Mouse (Mus musculus): ENCODE results near the gene Nos2. TPM values are rescaled to one million over a fixed set of nuclear protein-coding genes. Genes with fewer than 3 reads are reported as not detected.

The Nos2 gene
- polyA plus RNA-seq, 1 experiment from 2014 or later = 1.6 TPM

DNA sequence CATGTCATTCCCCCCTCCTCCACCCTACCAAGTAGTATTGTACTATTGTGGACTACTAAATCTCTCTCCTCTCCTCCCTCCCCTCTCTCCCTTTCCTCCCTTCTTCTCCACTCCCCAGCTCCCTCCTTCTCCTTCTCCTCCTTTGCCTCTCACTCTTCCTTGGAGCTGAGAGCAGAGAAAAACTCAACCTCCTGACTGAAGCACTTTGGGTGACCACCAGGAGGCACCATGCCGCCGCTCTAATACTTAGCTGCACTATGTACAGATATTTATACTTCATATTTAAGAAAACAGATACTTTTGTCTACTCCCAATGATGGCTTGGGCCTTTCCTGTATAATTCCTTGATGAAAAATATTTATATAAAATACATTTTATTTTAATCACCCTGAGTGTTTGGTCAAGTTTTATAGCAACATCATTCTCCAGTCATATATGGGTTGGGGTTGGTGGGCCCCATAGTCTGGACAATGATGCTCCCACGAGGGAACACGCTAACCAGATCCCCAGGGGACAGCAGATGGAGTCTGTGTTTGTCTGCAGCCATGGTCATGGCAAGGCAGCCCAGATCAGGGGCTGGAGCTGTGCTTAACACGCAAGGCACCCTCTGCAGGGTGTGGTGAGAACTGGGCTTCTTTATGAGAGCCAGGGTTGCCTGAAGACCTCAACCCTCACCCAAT lies 39.4 kb downstream of the Nos2 start:
- peaks cover 8% of the 10 kb centered on the region for H3K27me3 ChIP-seq
- no peak overlapping the region for H3K4me2 ChIP-seq
- no peaks in the 10 kb centered on the region for H3K4me1 ChIP-seq (replicated peaks)
- H3K4me3 ChIP-seq = no peak overlapping the region
- no peaks in the 10 kb centered on the region for H3K36me3 ChIP-seq
- H3K9me3 ChIP-seq (replicated peaks) = no peaks in the 10 kb centered on the region
- 56% methylated on average over 5 of the region's 5 CpGs for WGBS
- no peak overlapping the region for H3K27ac ChIP-seq
- H3K9ac ChIP-seq = no peak overlapping the region
- no peak for ATAC-seq (replicated peaks; ENCODE audit: insufficient number of reproducible peaks, insufficient read depth, low FRiP score, low read depth)

DNA sequence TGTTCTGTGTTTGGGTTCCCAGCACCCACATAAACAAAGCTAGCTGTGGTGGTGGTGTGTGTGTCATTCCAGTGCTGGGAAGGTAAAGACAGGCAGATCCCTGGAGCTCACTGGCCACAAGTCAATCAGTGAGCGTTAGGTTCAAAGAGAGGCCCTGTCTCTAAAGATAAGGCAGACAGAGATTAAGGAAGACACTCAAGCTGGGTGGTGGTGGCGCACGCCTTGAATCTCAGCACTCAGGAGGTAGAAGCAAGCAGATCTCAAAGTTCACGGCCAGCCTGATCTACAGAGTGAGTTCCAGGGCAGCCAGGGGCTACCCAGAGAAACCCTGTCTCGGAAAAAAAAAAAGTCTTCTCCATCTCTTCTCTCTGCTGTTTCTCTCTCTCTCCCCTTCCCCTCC lies 40.6 kb downstream of the Nos2 start:
- Histone ChIP-seq H3K36me3 (no peaks in the 10 kb centered on the region), H3K4me1 (replicated peaks) (no peaks in the 10 kb centered on the region), H3K27me3 (peaks cover 6% of the 10 kb centered on the region), H3K4me3 (no peak overlapping the region), H3K9ac (no peak overlapping the region), H3K4me2 (no peak overlapping the region), H3K9me3 (replicated peaks) (no peaks in the 10 kb centered on the region), H3K27ac (no peak overlapping the region)
- ATAC-seq (replicated peaks; ENCODE audit: insufficient number of reproducible peaks, insufficient read depth, low FRiP score, low read depth) = no peak
- WGBS = 52% methylated on average over 5 of the region's 5 CpGs

DNA sequence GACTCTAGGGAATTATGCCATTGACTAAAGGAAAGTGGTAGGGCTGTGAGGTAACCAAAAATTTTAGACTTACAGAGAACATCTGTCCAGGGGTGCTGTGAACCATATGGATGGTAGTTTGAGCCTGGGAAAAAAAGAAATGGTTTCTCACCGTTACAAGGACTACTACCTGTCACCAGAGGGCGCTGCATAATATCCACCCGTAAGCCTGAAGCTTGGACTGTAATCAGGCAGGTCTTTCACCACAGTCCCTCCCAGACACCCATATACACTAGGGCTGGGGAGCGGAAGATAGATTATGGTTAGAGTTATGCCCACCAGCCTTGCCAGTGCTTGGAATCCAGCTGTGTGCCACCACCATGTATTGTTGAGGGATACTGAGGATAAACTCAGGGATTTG lies 46.8 kb downstream of the Nos2 start:
- Histone ChIP-seq H3K27ac (no peak overlapping the region), H3K4me1 (replicated peaks) (no peaks in the 10 kb centered on the region), H3K27me3 (no peaks in the 10 kb centered on the region), H3K4me3 (no peak overlapping the region), H3K9me3 (replicated peaks) (no peaks in the 10 kb centered on the region), H3K36me3 (no peaks in the 10 kb centered on the region), H3K9ac (no peak overlapping the region), H3K4me2 (no peak overlapping the region)
- no peak for ATAC-seq (replicated peaks; ENCODE audit: insufficient number of reproducible peaks, insufficient read depth, low FRiP score, low read depth)
- 25% methylated on average over 4 of the region's 4 CpGs for WGBS

DNA sequence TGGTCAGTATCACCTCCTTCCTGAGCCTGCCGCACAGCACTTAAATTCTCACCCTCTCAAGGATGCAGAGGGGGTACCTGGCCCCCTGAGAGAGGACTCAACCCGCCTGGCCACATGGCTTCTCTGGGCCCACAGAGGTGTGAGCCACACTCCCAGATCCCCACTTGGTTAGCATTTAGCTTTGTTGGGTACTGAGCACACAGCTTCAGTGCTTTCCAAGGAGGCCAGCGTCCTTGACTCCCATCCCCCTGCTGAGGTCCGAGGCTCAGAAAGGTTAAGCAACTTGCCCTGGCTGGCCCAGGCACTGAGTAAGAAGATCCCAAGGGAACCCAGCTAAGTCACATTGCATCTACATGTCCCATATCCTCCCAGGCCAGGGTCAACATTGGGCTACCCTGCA lies 47.5 kb downstream of the Nos2 start:
- ATAC-seq (replicated peaks; ENCODE audit: insufficient number of reproducible peaks, insufficient read depth, low FRiP score, low read depth) = no peak
- Histone ChIP-seq H3K27me3 (no peaks in the 10 kb centered on the region), H3K4me3 (no peak overlapping the region), H3K4me1 (replicated peaks) (peaks cover 5% of the 10 kb centered on the region; the same call in 1 of the 2 replicates), H3K36me3 (no peaks in the 10 kb centered on the region), H3K9me3 (replicated peaks) (no peaks in the 10 kb centered on the region), H3K27ac (no peak overlapping the region), H3K4me2 (no peak overlapping the region), H3K9ac (no peak overlapping the region)
- 72% methylated on average over 4 of the region's 4 CpGs for WGBS

DNA sequence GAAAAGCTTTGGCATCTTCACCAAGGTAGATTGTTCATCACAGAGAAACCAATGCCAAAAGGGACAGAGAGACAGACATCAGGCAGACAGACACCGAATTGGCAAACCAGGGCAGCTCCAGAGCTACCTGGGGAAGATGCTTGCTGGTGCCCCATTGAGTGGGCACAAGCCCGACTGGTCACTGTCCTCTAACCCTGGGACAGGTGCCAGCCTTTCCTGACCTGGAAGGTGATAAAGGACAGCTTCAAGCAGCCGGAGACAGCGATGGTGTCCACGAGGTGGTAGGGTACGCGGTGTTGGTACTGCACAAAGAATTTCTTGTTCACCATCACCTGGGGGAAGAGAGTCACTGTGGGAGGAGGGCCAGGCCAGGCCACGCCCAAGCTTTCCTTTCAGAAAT lies 50.5 kb downstream of the Nos2 start:
- Histone ChIP-seq H3K4me3 (no peak overlapping the region), H3K4me1 (replicated peaks) (peaks cover 11% of the 10 kb centered on the region), H3K36me3 (no peaks in the 10 kb centered on the region), H3K27me3 (no peaks in the 10 kb centered on the region), H3K9ac (no peak overlapping the region), H3K27ac (no peak overlapping the region), H3K9me3 (replicated peaks) (no peaks in the 10 kb centered on the region), H3K4me2 (no peak overlapping the region)
- WGBS = 81% methylated on average over 8 of the region's 8 CpGs
- no peak for ATAC-seq (replicated peaks; ENCODE audit: insufficient number of reproducible peaks, insufficient read depth, low FRiP score, low read depth)

DNA sequence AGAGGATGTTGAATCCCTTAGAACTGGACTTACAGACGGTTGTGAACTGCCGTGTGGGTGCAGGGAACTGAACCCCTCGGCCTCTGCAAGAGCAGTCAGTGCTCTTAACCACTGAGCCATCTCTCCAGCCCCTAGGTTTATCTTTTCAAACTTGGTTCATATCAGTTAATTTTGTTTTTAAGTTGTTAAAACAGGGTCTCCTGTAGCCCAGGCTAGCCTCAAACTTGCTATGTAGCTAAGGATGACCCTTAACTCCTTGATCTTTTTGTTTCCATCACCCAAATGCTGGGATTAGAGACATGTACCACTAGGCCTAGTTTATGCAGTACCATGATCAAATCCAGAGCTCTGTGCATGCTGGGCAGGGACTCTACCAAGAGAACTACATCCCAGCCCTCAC lies 51.2 kb downstream of the Nos2 start:
- Histone ChIP-seq H3K9me3 (replicated peaks) (no peaks in the 10 kb centered on the region), H3K4me2 (no peak overlapping the region), H3K36me3 (no peaks in the 10 kb centered on the region), H3K27me3 (no peaks in the 10 kb centered on the region), H3K9ac (no peak overlapping the region), H3K4me1 (replicated peaks) (peaks cover 11% of the 10 kb centered on the region), H3K4me3 (no peak overlapping the region), H3K27ac (no peak overlapping the region)
- 89% methylated on average over 3 of the region's 3 CpGs for WGBS
- ATAC-seq (replicated peaks; ENCODE audit: insufficient number of reproducible peaks, insufficient read depth, low FRiP score, low read depth) = no peak

DNA sequence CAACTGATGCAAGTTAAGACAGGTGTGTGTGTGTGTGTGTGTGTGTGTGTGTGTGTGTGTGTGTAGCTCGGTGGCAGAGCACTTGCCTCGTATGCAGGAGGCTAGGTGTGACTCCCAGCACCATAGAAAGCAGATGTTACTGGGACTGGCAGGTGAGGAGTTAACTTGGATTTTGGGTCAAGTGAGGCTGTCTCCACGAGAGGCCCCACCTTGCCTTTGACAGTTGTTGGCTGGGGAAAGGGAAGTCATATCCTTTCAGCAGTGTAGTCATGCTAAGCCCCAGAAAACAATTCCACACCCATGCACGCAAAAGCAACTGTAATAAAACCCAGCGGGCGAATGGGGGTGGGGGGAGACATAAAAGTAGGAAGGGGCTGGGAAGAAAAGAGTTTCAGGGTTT lies 51.7 kb downstream of the Nos2 start:
- peaks cover 11% of the 10 kb centered on the region for H3K4me1 ChIP-seq (replicated peaks)
- no peak for ATAC-seq (replicated peaks; ENCODE audit: insufficient number of reproducible peaks, insufficient read depth, low FRiP score, low read depth)
- H3K4me2 ChIP-seq = no peak overlapping the region
- H3K36me3 ChIP-seq = no peaks in the 10 kb centered on the region
- no peaks in the 10 kb centered on the region for H3K27me3 ChIP-seq
- H3K27ac ChIP-seq = no peak overlapping the region
- no peaks in the 10 kb centered on the region for H3K9me3 ChIP-seq (replicated peaks)
- H3K4me3 ChIP-seq = no peak overlapping the region
- WGBS = 60% methylated on average over 6 of the region's 6 CpGs
- H3K9ac ChIP-seq = no peak overlapping the region

DNA sequence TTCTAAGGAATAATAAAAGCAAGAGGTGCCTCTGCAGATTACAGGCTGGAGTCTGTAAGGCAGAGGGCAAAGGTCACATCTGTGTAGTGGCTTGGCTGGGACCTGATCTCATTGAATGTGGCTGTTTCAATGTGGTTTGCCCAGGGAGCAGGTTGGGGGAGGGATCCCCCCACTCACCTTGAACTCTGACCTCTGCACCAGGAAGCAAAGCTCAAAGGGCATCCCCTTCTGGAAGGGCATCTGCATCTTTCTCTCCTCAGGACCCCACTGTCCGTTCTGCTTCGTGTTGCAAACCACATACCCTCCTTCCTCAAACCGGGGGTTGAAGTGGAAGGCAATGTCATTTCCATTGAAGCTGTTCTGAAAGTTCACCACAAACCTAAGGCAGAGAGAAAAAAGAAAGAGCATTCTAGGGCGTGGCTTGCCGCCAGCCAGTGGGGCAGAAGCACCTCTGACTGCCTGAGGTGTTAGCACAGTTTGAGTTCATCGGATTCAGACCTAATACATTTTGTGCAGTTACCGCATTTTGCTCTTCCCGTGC lies 52.3 kb downstream of the Nos2 start:
- H3K4me2 ChIP-seq = peak overlapping the region; percentile 21; the same call in 1 of the 2 replicates
- no peaks in the 10 kb centered on the region for H3K27me3 ChIP-seq
- no peak overlapping the region for H3K4me3 ChIP-seq
- H3K36me3 ChIP-seq = no peaks in the 10 kb centered on the region
- no peak overlapping the region for H3K9ac ChIP-seq
- H3K9me3 ChIP-seq (replicated peaks) = no peaks in the 10 kb centered on the region
- 57% methylated on average over 8 of the region's 8 CpGs for WGBS
- peak overlapping the region; percentile 20; the same call in 1 of the 2 replicates for H3K27ac ChIP-seq
- peaks cover 11% of the 10 kb centered on the region for H3K4me1 ChIP-seq (replicated peaks)
- no peak for ATAC-seq (replicated peaks; ENCODE audit: insufficient number of reproducible peaks, insufficient read depth, low FRiP score, low read depth)

DNA sequence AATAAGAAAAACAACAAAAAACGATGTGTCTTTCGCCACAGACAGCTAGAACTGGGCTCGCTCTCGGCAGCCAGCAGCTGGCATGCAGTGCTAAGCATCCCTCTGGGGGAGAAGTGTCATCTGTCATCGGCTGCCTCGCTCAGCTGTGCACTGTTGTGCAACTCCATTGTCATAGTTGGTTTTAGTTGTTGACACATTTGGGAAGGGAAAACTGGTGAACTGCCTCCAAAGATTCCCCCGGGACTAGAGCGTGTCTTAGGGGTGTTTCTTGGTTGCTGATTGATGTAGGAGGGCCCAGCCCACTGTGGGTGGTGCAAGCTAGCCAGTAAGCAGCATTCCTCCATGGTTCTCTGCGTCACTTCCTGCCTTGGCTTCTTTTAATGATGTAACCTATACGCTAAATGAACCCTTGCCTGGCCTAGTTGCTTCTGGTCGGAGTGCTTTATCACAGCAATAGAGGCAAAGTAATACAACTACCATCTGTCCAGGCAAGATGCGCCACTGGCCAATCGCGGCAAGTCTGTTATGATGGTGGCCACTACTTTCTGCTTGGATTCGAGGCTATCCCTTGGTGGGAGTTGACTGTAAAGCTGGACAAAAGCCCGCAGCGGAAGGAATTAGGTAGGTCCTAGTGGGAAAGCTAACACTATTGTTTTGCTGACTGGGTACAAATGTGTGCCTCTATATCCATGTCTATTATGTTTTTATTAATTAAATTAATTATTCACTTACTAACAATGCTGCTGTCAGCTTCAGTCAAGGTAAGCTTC lies 53.0 kb downstream of the Nos2 start:
- H3K27ac ChIP-seq = peak overlapping the region; percentile 20; the same call in 1 of the 2 replicates
- H3K4me2 ChIP-seq = peak overlapping the region; percentile 21; the same call in 1 of the 2 replicates
- H3K4me3 ChIP-seq = no peak overlapping the region
- no peaks in the 10 kb centered on the region for H3K27me3 ChIP-seq
- H3K9ac ChIP-seq = no peak overlapping the region
- no peaks in the 10 kb centered on the region for H3K36me3 ChIP-seq
- no peaks in the 10 kb centered on the region for H3K9me3 ChIP-seq (replicated peaks)
- ATAC-seq (replicated peaks; ENCODE audit: insufficient number of reproducible peaks, insufficient read depth, low FRiP score, low read depth) = no peak; the same call in 1 of the 2 replicates
- WGBS = 59% methylated on average over 17 of the region's 17 CpGs
- peaks cover 11% of the 10 kb centered on the region for H3K4me1 ChIP-seq (replicated peaks)

DNA sequence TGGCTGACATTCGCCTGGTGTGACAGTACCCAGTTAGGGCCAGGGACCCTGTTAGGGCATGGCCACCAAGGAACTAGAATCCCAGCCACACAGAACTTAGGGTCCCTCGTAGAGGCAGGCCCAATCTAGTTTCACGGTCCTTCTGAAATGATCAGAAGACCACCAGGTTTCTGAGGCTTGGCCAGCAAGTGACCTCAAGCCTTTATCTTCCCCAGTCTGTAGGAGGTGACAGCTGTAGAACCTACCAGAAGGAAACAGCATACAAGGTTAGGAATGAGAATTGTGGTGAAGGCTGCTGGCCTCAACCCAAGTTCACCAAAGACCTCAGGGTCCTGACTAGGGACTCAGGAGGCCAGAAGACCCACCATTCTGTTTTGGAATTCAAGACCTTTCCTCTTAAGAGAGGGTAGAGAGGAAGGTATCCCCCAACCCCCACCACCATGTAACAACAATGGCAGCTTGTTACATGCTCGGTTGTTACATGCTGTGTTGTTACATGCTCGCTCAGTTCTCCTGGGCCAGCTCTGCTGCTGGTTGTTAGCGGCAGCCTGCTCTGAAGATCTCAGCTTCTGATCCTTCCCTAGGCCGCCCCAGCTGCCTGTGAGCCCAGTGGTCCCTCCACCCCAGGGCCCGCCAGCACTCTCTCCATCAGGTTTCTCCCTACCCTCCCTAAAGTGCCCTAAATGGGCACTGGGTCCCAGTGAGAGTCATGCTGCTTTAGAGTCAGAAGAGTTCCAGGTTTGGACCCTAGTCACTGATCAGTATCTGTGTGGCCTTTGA lies 56.3 kb downstream of the Nos2 start:
- no peak overlapping the region for H3K9ac ChIP-seq
- H3K4me2 ChIP-seq = no peak overlapping the region
- no peaks in the 10 kb centered on the region for H3K9me3 ChIP-seq (replicated peaks)
- WGBS = 67% methylated on average over 8 of the region's 8 CpGs
- H3K4me3 ChIP-seq = no peak overlapping the region
- no peak for ATAC-seq (replicated peaks; ENCODE audit: insufficient number of reproducible peaks, insufficient read depth, low FRiP score, low read depth)
- peaks cover 11% of the 10 kb centered on the region for H3K4me1 ChIP-seq (replicated peaks)
- H3K36me3 ChIP-seq = no peaks in the 10 kb centered on the region
- no peak overlapping the region for H3K27ac ChIP-seq
- no peaks in the 10 kb centered on the region for H3K27me3 ChIP-seq

Data from heart, embryonic 15.5 days (tissue).